Mouse (Mus musculus) stomach, postnatal 0 days (tissue): ENCODE data around the gene Slc6a19.

ENCODE experiments used
- CTCF ChIP-seq: IDR thresholded peaks from 2 replicates; pipeline ENCODE4 v1.5.1; 2016; ENCODE audit warnings: antibody characterized with exemption, low read depth, mild to moderate bottlenecking, moderate library complexity
- EP300 ChIP-seq: optimal IDR thresholded peaks from 2 replicates; pipeline ENCODE3; 2016; ENCODE audit warnings: antibody characterized with exemption

DNA sequence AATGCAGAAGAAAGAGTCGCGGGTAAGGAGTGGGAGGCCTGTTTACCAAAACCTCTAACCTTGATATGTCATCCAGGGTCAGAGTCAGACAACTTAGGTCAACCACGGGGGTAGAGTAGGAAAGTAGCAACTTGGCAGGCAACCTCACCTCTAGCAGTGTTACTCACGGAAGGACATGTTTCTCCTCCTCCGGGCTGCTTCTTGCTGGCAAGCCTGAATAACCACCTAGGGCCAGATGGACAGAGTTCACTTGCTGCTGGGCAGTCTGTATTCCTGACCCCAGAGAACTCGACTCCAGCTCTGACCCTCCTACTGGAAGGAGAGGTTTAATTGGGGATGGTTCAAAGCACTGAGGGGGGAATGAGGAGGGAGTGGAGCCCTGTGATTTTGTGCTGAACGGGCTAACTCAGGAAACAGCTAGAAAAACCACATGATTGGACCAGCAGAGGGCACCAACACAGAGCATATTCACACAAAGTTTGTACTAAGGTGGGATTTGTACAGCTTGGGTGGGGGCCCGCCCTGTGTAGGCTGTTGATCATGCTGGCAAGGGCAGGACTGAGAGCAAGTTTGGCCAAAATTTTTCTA lies 18.5 kb upstream of the Slc6a19 start:
- TF ChIP-seq CTCF, result peak; percentile 80
- TF ChIP-seq EP300, result no peak
